In the genomic region with DNA sequence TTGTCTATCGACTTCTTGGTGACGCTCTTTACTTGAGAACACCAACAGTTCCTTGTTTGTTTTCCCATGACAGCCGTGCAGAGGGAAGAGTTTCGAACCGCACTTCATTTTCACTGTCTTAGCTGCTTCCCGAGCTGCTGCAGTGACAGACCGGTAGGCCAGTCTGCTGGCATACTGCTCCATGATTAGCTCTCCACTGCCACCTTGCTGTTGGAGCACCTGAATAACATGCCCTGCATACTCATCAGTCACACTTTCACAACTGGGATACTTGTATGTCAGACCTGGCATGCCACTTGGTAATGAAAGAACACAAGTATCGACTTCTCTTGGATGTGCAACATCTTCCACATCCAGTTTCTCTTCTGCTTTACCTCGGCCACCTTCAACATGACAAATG, we compare ENCODE assay signal across 10 mouse cellular contexts. TPM values are rescaled to one million over a fixed set of nuclear protein-coding genes. Genes with fewer than 3 reads are reported as not detected.
DNase-seq lines count a peak whose midpoint lies in the region; ATAC-seq and TF ChIP-seq lines count a peak whose summit lies in the region.
"Had no signal": no experiment of that assay in that cellular context is flagged by ENCODE, and none has a peak within 500 bp of the region (broad histone marks: within the 10 kb centered on the region; RNA-seq: fewer than 3 reads in every experiment).

No protein-coding gene starts in this region.

- TF ChIP-seq POLR2A in ES-Bruce4 (IDR thresholded peaks at IDR 0.05; ENCODE audit: insufficient read depth, low read length), result no peak

- TF ChIP-seq CTCF in ES-Bruce4 (IDR thresholded peaks at IDR 0.05; ENCODE audit: low read depth, low read length), result peak; percentile 38
- TF ChIP-seq CTCF in liver, postnatal 0 days (IDR thresholded peaks at IDR 0.05; ENCODE audit: low read depth), result peak; percentile 59

- no peak for TF ChIP-seq EP300 in ES-Bruce4 (IDR thresholded peaks at IDR 0.05; ENCODE audit: insufficient read depth, low read depth, low read length)
- no peak for TF ChIP-seq EP300 in liver, postnatal 0 days (IDR thresholded peaks at IDR 0.05; ENCODE audit: low read depth)

- 77% methylated on average over 8 of the region's 9 CpGs for WGBS in embryonic facial prominence, embryonic 14.5 days
- 87% methylated on average over 9 of the region's 9 CpGs for WGBS in embryonic facial prominence, embryonic 10.5 days
- WGBS in liver, postnatal 0 days (ENCODE audit: insufficient replicate concordance), result 78% methylated on average over 9 of the region's 9 CpGs

- H3K9me3 ChIP-seq in embryonic facial prominence, embryonic 14.5 days (ENCODE audit: control insufficient read depth, low read length), result no peaks in the 10 kb centered on the region
- no peaks in the 10 kb centered on the region for H3K9me3 ChIP-seq in embryonic facial prominence, embryonic 10.5 days
- no peaks in the 10 kb centered on the region for H3K9me3 ChIP-seq in ES-Bruce4 (replicated peaks; ENCODE audit: control insufficient read depth, insufficient read depth, low read length, poor library complexity, severe bottlenecking)
- 0 out of 2 replicates have a peak, but pooled peaks cover 2% of the 10 kb centered on the region for H3K9me3 ChIP-seq in liver, postnatal 0 days (ENCODE audit: low read length)
- H3K9me3 ChIP-seq: liver, embryonic 13.5 days had no signal

- H3K36me3 ChIP-seq in embryonic facial prominence, embryonic 14.5 days (ENCODE audit: control insufficient read depth, insufficient read depth, low read length), result peaks cover 87% of the 10 kb centered on the region
- H3K36me3 ChIP-seq in embryonic facial prominence, embryonic 10.5 days (replicated peaks), result peaks cover 95% of the 10 kb centered on the region
- peaks cover 19% of the 10 kb centered on the region for H3K36me3 ChIP-seq in ES-Bruce4 (ENCODE audit: control insufficient read depth, insufficient read depth, low read length, poor library complexity, severe bottlenecking)
- H3K36me3 ChIP-seq in liver, postnatal 0 days (replicated peaks; ENCODE audit: insufficient read depth, low read length), result peaks cover 51% of the 10 kb centered on the region

- no peak overlapping the region for H3K4me3 ChIP-seq in embryonic facial prominence, embryonic 14.5 days (ENCODE audit: low read depth, low read length)
- no peak overlapping the region for H3K4me3 ChIP-seq in embryonic facial prominence, embryonic 10.5 days
- no peak overlapping the region for H3K4me3 ChIP-seq in ES-Bruce4 (ENCODE audit: low read depth, low read length)
- H3K4me3 ChIP-seq in liver, postnatal 0 days (ENCODE audit: low read depth, low read length), result no peak overlapping the region
- H3K4me3 ChIP-seq: heart, adult 2 months; liver, embryonic 13.5 days had no signal

- no peak for ATAC-seq in embryonic facial prominence, embryonic 14.5 days (ENCODE audit: low read depth)
- no peak for ATAC-seq in liver, postnatal 0 days

- DNase-seq in embryonic facial prominence, embryonic 14.5 days (ENCODE audit: low spot score), result peak; percentile 26
- DNase-seq in embryonic facial prominence, embryonic 10.5 days (ENCODE audit: low spot score), result no peak
- peak; percentile 25 to 33 for DNase-seq in kidney, postnatal 25 days
- DNase-seq in kidney, adult 8-10 months, result no peak
- no peak for DNase-seq in liver, postnatal 0 days
- DNase-seq in urinary bladder, postnatal 4 days (ENCODE audit: low spot score in 2 of 2), result no peak
- DNase-seq in urinary bladder, postnatal 36 days (ENCODE audit: low spot score in 2 of 2), result no peak
- DNase-seq: heart, adult 2 months; liver, embryonic 13.5 days had no signal

- H3K27me3 ChIP-seq in embryonic facial prominence, embryonic 14.5 days (replicated peaks; ENCODE audit: control insufficient read depth, insufficient read depth, low read length), result no peaks in the 10 kb centered on the region
- H3K27me3 ChIP-seq in embryonic facial prominence, embryonic 10.5 days (replicated peaks; ENCODE audit: low read depth, poor library complexity, severe bottlenecking), result no peaks in the 10 kb centered on the region
- H3K27me3 ChIP-seq in ES-Bruce4 (ENCODE audit: control insufficient read depth, insufficient read depth, low read length, poor library complexity, severe bottlenecking), result no peaks in the 10 kb centered on the region
- H3K27me3 ChIP-seq in liver, postnatal 0 days (ENCODE audit: insufficient read depth, low read length), result no peaks in the 10 kb centered on the region
- H3K27me3 ChIP-seq: liver, embryonic 13.5 days had no signal

- no peak overlapping the region for H3K27ac ChIP-seq in embryonic facial prominence, embryonic 14.5 days (replicated peaks; ENCODE audit: low read depth, low read length)
- no peak overlapping the region for H3K27ac ChIP-seq in embryonic facial prominence, embryonic 10.5 days (replicated peaks)
- H3K27ac ChIP-seq in ES-Bruce4 (ENCODE audit: insufficient read depth, low read length), result no peak overlapping the region
- no peak overlapping the region for H3K27ac ChIP-seq in liver, postnatal 0 days (ENCODE audit: low read depth)
- H3K27ac ChIP-seq: heart, adult 2 months; liver, embryonic 13.5 days had no signal

- H3K4me1 ChIP-seq in embryonic facial prominence, embryonic 14.5 days (ENCODE audit: control insufficient read depth, insufficient read depth, low read length), result no peaks in the 10 kb centered on the region
- no peaks in the 10 kb centered on the region for H3K4me1 ChIP-seq in embryonic facial prominence, embryonic 10.5 days
- no peaks in the 10 kb centered on the region for H3K4me1 ChIP-seq in ES-Bruce4 (ENCODE audit: control insufficient read depth, insufficient read depth, low read length)
- no peaks in the 10 kb centered on the region for H3K4me1 ChIP-seq in liver, postnatal 0 days (ENCODE audit: insufficient read depth)
- H3K4me1 ChIP-seq: liver, embryonic 13.5 days had no signal

- no peak overlapping the region for H3K9ac ChIP-seq in embryonic facial prominence, embryonic 14.5 days (ENCODE audit: low read depth, low read length)
- H3K9ac ChIP-seq in ES-Bruce4 (ENCODE audit: low read depth, poor library complexity, severe bottlenecking), result no peak overlapping the region
- no peak overlapping the region for H3K9ac ChIP-seq in liver, postnatal 0 days (replicated peaks)
- H3K9ac ChIP-seq: liver, embryonic 13.5 days had no signal

- H3K4me2 ChIP-seq in embryonic facial prominence, embryonic 14.5 days (ENCODE audit: low read depth, low read length), result no peak overlapping the region
- no peak overlapping the region for H3K4me2 ChIP-seq in liver, postnatal 0 days (ENCODE audit: low read depth, low read length)
- H3K4me2 ChIP-seq: liver, embryonic 13.5 days had no signal

RNA-seq across cellular contexts. Expression of a gene that starts 25.9 kb away (rescaled TPM):
- polyA plus RNA-seq in embryonic facial prominence, embryonic 14.5 days (2014; fragmentation: Nextera tagmentation; extraction: Ambion mirVana), result 18.6 and 19.3 TPM in 2 replicates
- 16.1 and 17.4 TPM in 2 replicates for polyA plus RNA-seq in embryonic facial prominence, embryonic 10.5 days (2016; fragmentation: Nextera tagmentation; extraction: Ambion mirVana)
- 18.5 and 20.8 TPM in 2 replicates for polyA plus RNA-seq in ES-Bruce4 (2011; ENCODE audit: insufficient read depth, insufficient read length, low read depth, missing spikeins)
- polyA plus RNA-seq in liver, postnatal 0 days (2015; fragmentation: Nextera tagmentation; extraction: Ambion mirVana), result 3.6 and 4.1 TPM in 2 replicates

Comparison
In these comparisons a context has a peak if more than half of its experiments do, and no peak if none do; other contexts are left out.
1. DNase-seq: peak in embryonic facial prominence, embryonic 14.5 days (single experiment) and kidney, postnatal 25 days (2 of 2); none in embryonic facial prominence, embryonic 10.5 days (single experiment), kidney, adult 8-10 months (0 of 2), liver, postnatal 0 days (single experiment), urinary bladder, postnatal 4 days (0 of 2) and urinary bladder, postnatal 36 days (0 of 2).